Mouse (Mus musculus) neural tube, embryonic 14.5 days (tissue): ENCODE measurements at regions not wholly inside any gene's neighbourhood (a gene's known extent, or its start where the extent isn't known, plus 50 kb on each side); places are given as distances from the start of the nearest gene placed in this dataset.
A peak's percentile ranks its signal among the peaks of the same experiment; 100 is the strongest.

ENCODE experiments used
- ATAC-seq: fragments of 200-750 bp; cut with Nextera tagmentation; 2 replicates; pipeline ENCODE4 v1.8.0; 2017; ENCODE audit warnings: low read depth, mild to moderate bottlenecking, moderate TSS enrichment, moderate library complexity
- H3K27ac ChIP-seq: fragments of 300-500 bp; sonication (generic); 2 replicates; pipeline ENCODE4 v1.5.1; 2014; ENCODE audit warnings: low read depth, mild to moderate bottlenecking, control low read depth, low read length, moderate library complexity, mixed read lengths
- H3K27me3 ChIP-seq: fragments of 300-500 bp; sonication (generic); 2 replicates; pipeline ENCODE4 v1.6.1; 2014; ENCODE audit warnings: low read length; ENCODE audit not compliant: control insufficient read depth, insufficient read depth
- H3K36me3 ChIP-seq: fragments of 300-500 bp; sonication (generic); 2 replicates; pipeline ENCODE4 v1.6.1; 2014; ENCODE audit warnings: low read length, mixed read lengths; ENCODE audit not compliant: control insufficient read depth, insufficient read depth
- H3K4me1 ChIP-seq: fragments of 300-500 bp; sonication (generic); 2 replicates; pipeline ENCODE4 v1.6.1; 2014; ENCODE audit warnings: low read length; ENCODE audit not compliant: control insufficient read depth, insufficient read depth
- H3K4me2 ChIP-seq: fragments of 300-500 bp; sonication (generic); 2 replicates; pipeline ENCODE4 v1.6.1; 2014; ENCODE audit warnings: mild to moderate bottlenecking, low read depth, low read length, control low read depth
- H3K4me3 ChIP-seq: fragments of 300-500 bp; sonication (generic); 2 replicates; pipeline ENCODE4 v1.5.1; 2014; ENCODE audit warnings: low read depth, low read length, control low read depth, mixed read lengths
- H3K9ac ChIP-seq: fragments of 300-500 bp; sonication (generic); replicated peaks from 2 replicates; pipeline ENCODE4 v1.6.1; 2014; ENCODE audit warnings: low read depth, mild to moderate bottlenecking, control low read depth, low read length, mixed read lengths
- H3K9me3 ChIP-seq: fragments of 300-500 bp; sonication (generic); 2 replicates; pipeline ENCODE4 v1.6.1; 2016; ENCODE audit warnings: low read length; ENCODE audit not compliant: control insufficient read depth
- WGBS: fragments of 180-500 bp; shearing (Covaris S2); extraction: QIAGEN DNeasy Blood & Tissue Kit; methylation state at CpG from one replicate; pipeline ENCODE4 v1.1.7; 2014; 5-methylcytosine and 5-hydroxymethylcytosine counted together

DNA sequence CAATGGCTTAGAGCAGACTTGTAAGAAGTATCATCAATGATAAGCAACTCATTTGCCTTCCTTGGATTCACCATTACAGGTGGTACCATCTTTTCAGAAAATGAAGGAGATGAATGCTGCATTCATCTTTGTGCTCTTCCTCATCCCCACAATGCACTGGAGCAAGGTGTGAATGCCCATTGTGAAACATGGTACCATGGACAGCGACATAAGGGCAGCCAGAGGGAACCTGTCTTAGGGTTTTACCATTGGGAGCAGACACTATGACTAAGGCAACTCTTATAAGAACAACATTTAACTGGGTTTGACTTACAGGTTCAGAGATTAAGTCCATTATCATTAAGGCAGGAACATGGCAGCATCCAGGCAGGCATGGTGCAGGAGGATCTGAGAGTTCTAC lies 60.1 kb upstream of the Kcnj6 start:
- ATAC-seq = no peak
- no peak overlapping the region for H3K4me2 ChIP-seq
- 0 out of 2 replicates have a peak, but pooled peaks cover 3% of the 10 kb centered on the region for H3K9me3 ChIP-seq
- WGBS = 33% methylated on average over 1 of the region's 1 CpGs
- no peaks in the 10 kb centered on the region for H3K36me3 ChIP-seq
- H3K27me3 ChIP-seq = no peaks in the 10 kb centered on the region
- H3K4me3 ChIP-seq = no peak overlapping the region
- no peaks in the 10 kb centered on the region for H3K4me1 ChIP-seq
- no peak overlapping the region for H3K27ac ChIP-seq
- H3K9ac ChIP-seq = no peak overlapping the region

DNA sequence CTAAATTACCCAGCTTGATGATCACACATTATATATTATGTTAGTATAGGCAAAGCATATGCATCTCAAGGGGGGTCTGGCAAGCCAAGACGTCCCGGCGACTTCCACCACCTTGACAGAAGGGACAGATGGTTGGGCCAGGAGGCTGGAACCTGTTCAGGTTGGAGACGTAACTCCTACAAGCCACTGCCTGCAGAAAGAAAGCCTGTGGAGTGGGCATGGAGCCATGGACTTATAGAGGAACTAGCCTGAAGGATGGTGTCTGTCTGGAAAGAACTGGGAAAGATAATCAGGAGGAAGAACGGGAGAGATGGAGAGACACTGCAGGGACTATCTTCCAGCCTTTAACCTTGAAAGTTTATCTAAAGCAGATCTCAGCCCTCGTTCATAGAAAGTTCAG lies 66.9 kb upstream of the Kcnj6 start:
- Histone ChIP-seq H3K9me3 (no peaks in the 10 kb centered on the region), H3K9ac (no peak overlapping the region), H3K4me3 (no peak overlapping the region), H3K4me1 (no peaks in the 10 kb centered on the region), H3K27me3 (no peaks in the 10 kb centered on the region), H3K27ac (no peak overlapping the region), H3K4me2 (no peak overlapping the region), H3K36me3 (no peaks in the 10 kb centered on the region)
- ATAC-seq = no peak
- whole genome bisulfite sequencing = 88% methylated on average over 6 of the region's 6 CpGs

DNA sequence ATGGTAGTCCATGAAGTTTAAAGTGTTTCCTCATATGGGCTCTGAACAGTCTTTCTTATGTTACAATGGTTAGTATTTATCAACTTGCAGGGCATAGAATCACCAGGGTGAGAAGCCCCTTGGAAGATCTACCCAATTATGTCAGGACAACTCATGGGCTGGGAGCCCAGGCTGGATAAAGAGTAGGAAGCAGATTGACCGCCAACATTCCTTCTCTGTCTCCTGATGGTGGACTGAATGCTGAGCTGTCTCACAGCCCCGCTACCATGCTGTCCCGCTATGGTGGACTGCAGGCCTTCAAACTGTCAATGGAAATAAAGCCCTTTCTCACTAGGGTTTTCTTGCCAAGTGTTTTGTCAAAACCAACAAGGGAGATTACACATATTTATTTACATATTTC lies 69.2 kb upstream of the Kcnj6 start:
- ATAC-seq = no peak
- H3K27ac ChIP-seq = no peak overlapping the region
- 93% methylated on average over 3 of the region's 3 CpGs for WGBS

DNA sequence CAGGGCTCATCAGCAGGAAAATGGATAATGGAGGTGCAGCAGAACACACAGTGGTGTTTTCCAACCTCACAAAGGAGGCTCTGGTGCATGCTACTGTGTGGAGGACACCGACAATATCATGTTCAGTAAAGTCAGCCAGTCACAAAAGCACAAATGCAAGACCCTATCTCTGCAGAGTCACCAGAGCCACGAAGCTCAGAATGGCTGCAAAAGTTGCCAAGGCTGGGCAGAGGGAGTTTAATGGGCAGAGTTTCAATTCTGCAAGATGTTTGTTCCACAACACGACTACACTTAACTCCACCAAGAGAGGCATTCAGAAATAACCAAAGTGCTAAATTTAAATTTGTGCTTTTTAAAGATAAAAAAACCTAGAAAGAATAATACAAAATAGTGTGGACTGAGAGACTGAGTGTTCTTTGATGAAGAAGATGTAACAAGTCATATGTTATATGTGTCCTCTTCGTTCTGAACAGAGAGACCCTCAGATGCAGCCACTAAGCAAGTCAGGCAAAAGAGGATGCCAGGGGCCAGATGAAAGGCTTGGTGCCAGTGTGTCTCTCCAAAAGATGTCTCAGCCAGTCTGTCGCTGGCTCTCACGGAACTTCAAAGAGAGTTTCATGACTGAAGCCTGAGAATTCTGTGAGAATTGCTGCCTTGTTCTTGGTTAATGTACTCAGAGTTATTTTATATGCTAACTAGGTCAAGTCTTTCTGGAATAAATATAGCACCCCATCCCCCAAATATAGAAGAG lies 95.1 kb upstream of the Kcnj6 start:
- WGBS = 72% methylated on average over 6 of the region's 6 CpGs
- H3K9me3 ChIP-seq = no peaks in the 10 kb centered on the region
- no peaks in the 10 kb centered on the region for H3K27me3 ChIP-seq
- no peak for ATAC-seq
- H3K4me1 ChIP-seq = no peaks in the 10 kb centered on the region
- no peak overlapping the region for H3K27ac ChIP-seq
- no peak overlapping the region for H3K9ac ChIP-seq
- no peaks in the 10 kb centered on the region for H3K36me3 ChIP-seq
- no peak overlapping the region for H3K4me3 ChIP-seq
- H3K4me2 ChIP-seq = no peak overlapping the region

More for the DNA sequence above, 69.2 kb upstream of the Kcnj6 start:
- Histone ChIP-seq H3K9ac (no peak overlapping the region), H3K4me3 (no peak overlapping the region), H3K9me3 (no peaks in the 10 kb centered on the region), H3K4me2 (no peak overlapping the region), H3K4me1 (no peaks in the 10 kb centered on the region), H3K27me3 (no peaks in the 10 kb centered on the region), H3K36me3 (no peaks in the 10 kb centered on the region)

DNA sequence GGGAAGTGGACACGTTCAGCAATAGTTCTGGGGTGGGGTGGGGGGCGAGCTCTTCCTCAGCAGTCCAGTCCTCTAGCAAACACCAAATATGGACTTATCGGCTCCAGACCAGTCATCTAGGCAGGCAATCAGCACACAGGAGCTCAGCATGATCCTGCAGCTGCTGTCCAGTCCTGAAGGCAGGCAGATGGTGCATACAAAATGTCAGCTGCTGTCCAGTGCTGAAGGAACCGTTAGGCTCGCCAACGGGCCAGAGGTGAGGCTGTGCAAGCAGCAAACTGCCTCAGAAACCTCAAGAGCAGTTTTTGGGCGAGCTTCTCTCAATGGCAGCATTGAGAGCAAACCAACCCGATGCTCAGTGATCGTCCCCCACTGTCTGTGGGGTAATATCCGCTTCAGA lies 96.3 kb upstream of the Kcnj6 start:
- no peaks in the 10 kb centered on the region for H3K9me3 ChIP-seq
- H3K4me3 ChIP-seq = no peak overlapping the region
- H3K27me3 ChIP-seq = no peaks in the 10 kb centered on the region
- H3K9ac ChIP-seq = no peak overlapping the region
- no peak overlapping the region for H3K4me2 ChIP-seq
- no peaks in the 10 kb centered on the region for H3K36me3 ChIP-seq
- H3K4me1 ChIP-seq = no peaks in the 10 kb centered on the region
- no peak overlapping the region for H3K27ac ChIP-seq
- WGBS = 35% methylated on average over 10 of the region's 10 CpGs
- no peak for ATAC-seq

DNA sequence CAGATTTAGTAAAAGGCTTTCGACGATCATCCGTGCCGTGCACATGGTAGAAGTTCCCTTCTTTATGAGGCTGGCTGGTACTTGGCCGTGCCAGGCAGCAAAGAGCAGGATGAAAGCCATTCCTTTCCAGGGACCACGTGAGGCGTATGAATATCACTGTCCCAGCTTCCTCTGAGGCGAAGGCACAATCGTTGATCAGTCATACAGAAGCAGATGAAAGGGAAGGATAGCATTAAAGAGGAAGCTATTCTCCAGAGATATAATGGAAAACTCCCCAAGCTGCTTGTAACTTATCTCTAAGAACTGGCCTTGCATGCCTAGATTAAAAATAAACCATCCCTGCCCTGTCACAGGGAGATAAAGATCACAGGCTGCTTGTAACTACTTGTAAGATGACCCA lies 103.5 kb upstream of the Kcnj6 start:
- Histone ChIP-seq H3K4me2 (no peak overlapping the region), H3K27ac (no peak overlapping the region), H3K27me3 (no peaks in the 10 kb centered on the region), H3K4me1 (no peaks in the 10 kb centered on the region), H3K9me3 (no peaks in the 10 kb centered on the region), H3K36me3 (no peaks in the 10 kb centered on the region), H3K4me3 (no peak overlapping the region), H3K9ac (no peak overlapping the region)
- ATAC-seq = no peak
- 81% methylated on average over 9 of the region's 9 CpGs for WGBS

DNA sequence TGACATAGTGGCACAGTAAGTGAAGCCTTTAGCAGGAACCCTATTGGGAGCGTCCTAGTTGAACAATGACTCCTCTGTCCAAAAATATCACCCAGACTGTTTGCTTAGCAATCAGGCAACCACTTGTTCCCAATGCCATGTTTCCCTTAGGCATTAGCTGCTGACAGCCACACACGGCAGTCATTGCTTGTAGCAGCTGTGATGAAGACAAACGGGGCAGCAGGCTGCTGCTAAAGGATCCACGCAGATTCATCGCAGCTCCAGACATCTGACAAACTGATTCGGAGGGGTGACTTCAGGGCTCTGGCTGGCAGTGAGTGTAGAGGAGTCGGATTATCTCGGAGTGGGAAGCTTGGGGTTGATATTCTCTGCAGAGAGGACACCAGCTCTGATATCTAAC lies 120.0 kb upstream of the Kcnj6 start:
- no peak for ATAC-seq
- no peak overlapping the region for H3K27ac ChIP-seq
- no peaks in the 10 kb centered on the region for H3K36me3 ChIP-seq
- no peaks in the 10 kb centered on the region for H3K27me3 ChIP-seq
- H3K4me1 ChIP-seq = peaks cover 4% of the 10 kb centered on the region; the same call in 1 of the 2 replicates
- H3K4me3 ChIP-seq = no peak overlapping the region
- H3K9me3 ChIP-seq = no peaks in the 10 kb centered on the region
- 37% methylated on average over 8 of the region's 8 CpGs for WGBS
- H3K9ac ChIP-seq = no peak overlapping the region
- H3K4me2 ChIP-seq = no peak overlapping the region

DNA sequence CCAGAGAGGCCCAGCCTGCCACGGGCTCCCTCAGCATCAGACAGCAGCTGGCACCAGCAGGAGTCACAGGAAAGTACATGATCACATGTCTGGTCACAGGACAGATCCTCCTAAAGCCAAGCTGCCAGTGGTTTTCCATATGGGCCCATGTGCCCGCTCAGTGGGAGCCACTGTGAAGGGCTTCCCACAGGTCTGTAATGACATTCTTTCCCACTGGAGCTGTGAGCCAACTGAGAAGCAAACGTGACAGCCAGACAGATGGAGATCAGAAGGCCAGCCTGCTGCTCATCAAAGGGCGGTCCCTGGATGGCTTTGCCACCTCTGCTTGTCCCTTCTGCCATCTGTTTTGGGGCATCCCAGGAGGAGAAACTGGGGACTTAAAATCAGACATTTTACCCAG lies 121.8 kb upstream of the Kcnj6 start:
- peaks cover 4% of the 10 kb centered on the region; the same call in 1 of the 2 replicates for H3K4me1 ChIP-seq
- WGBS = 42% methylated on average over 4 of the region's 4 CpGs
- H3K27me3 ChIP-seq = no peaks in the 10 kb centered on the region
- no peaks in the 10 kb centered on the region for H3K9me3 ChIP-seq
- H3K36me3 ChIP-seq = no peaks in the 10 kb centered on the region
- no peak overlapping the region for H3K4me3 ChIP-seq
- H3K27ac ChIP-seq = no peak overlapping the region
- H3K9ac ChIP-seq = no peak overlapping the region
- peak; percentile 58 for ATAC-seq
- no peak overlapping the region for H3K4me2 ChIP-seq

DNA sequence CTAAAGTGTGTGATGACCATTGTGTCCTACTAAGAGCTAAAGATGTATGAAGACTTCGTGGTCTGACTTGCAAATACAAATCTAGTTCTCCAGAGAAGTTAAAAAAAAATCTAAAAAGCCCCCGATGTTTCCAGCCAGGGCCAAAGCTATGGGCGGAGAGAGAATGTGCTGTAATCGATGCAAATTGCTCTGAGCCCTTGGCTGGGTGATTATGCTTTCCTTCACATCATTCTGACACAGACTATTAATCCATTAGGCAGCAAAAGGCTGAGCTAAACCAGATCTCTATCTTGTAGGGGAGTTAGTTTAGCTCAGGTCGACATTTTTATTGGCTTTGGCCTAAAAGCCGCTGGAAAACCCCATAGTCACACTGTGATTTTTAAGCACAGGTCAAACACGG lies 124.5 kb upstream of the Kcnj6 start:
- Histone ChIP-seq H3K27me3 (no peaks in the 10 kb centered on the region), H3K36me3 (no peaks in the 10 kb centered on the region), H3K4me1 (peaks cover 4% of the 10 kb centered on the region; the same call in 1 of the 2 replicates), H3K4me3 (no peak overlapping the region), H3K27ac (no peak overlapping the region), H3K4me2 (no peak overlapping the region), H3K9me3 (no peaks in the 10 kb centered on the region), H3K9ac (no peak overlapping the region)
- ATAC-seq = no peak
- 12% methylated on average over 7 of the region's 7 CpGs for WGBS
